Mouse (Mus musculus): ENCODE data around the gene Rps6ka5. TPM values are rescaled to one million over a fixed set of nuclear protein-coding genes. Genes with fewer than 3 reads are reported as not detected.
A peak's percentile ranks its signal among the peaks of the same experiment; 100 is the strongest.

Gene Rps6ka5
- polyA plus RNA-seq, 1 experiment: 1.1 TPM

DNA sequence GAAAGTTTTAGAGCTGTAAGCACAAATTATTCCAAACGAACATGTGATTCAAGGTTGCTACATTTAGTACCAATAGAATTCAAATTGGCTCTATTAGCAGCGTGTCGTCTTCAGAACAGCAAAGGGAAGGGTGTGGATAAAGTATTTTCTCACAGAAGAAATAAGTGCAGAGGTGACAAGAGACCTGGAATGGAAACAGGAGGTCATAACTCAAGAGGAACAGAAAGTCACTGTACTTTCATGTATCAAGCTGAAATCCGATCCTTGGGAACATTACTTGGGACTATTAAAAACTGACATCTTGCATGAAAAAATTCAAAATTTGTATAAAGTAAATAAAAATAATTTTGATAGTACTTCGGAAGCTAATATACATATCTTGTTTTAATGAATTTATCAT lies 36.3 kb downstream of the Rps6ka5 start:
- Histone ChIP-seq H3K27ac (ENCODE audit: insufficient read depth, low read depth, low read length) (no peak overlapping the region), H3K36me3 (ENCODE audit: control insufficient read depth, insufficient read depth, low read length) (no peaks in the 10 kb centered on the region), H3K4me3 (ENCODE audit: insufficient read depth, low read depth, low read length) (no peak overlapping the region), H3K27me3 (replicated peaks; ENCODE audit: control insufficient read depth, insufficient read depth, low read length) (no peaks in the 10 kb centered on the region), H3K4me1 (ENCODE audit: control insufficient read depth, insufficient read depth, low read length) (no peaks in the 10 kb centered on the region; the same call in 1 of the 2 replicates)
- DNase-seq: peak; percentile 11
- 52% methylated on average over 5 of the region's 5 CpGs for WGBS
- no peak for TF ChIP-seq CTCF (conservative IDR thresholded peaks at IDR 0.05; ENCODE audit: insufficient read depth, insufficient read length, low read depth, low read length)
- TF ChIP-seq POLR2A (IDR thresholded peaks at IDR 0.05; ENCODE audit: low read depth, low read length): no peak

DNA sequence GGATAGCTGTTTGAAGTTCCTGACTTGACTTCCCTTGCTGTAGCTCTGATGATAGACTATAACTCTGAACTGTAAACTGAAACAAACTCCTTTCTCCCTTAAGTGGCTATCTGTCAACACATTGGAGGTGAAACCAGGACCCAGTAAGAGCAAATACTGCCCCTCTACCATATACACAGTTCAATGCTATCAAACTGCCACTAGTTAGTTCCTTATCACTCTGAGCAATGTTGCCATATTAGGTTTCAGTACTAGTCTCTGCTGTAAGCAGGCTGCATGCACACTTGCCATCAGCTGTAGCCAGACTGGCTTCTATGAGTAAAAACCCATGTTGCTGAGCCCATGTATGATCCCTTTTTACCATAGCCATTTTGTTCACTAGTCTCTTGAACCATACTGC lies 38.6 kb downstream of the Rps6ka5 start:
- Histone ChIP-seq H3K4me1 (ENCODE audit: control insufficient read depth, insufficient read depth, low read length) (no peaks in the 10 kb centered on the region), H3K27ac (ENCODE audit: insufficient read depth, low read depth, low read length) (no peak overlapping the region), H3K36me3 (ENCODE audit: control insufficient read depth, insufficient read depth, low read length) (no peaks in the 10 kb centered on the region), H3K4me3 (ENCODE audit: insufficient read depth, low read depth, low read length) (no peak overlapping the region), H3K27me3 (replicated peaks; ENCODE audit: control insufficient read depth, insufficient read depth, low read length) (no peaks in the 10 kb centered on the region)
- DNase-seq: no peak
- no peak for TF ChIP-seq POLR2A (IDR thresholded peaks at IDR 0.05; ENCODE audit: low read depth, low read length)
- TF ChIP-seq CTCF (conservative IDR thresholded peaks at IDR 0.05; ENCODE audit: insufficient read depth, insufficient read length, low read depth, low read length): no peak

- 73% methylated on average over 2 of the region's 2 CpGs for WGBS
- no peak for TF ChIP-seq POLR2A (IDR thresholded peaks at IDR 0.05; ENCODE audit: low read depth, low read length)
- TF ChIP-seq CTCF (conservative IDR thresholded peaks at IDR 0.05; ENCODE audit: insufficient read depth, insufficient read length, low read depth, low read length): no peak
- Histone ChIP-seq H3K4me3 (ENCODE audit: insufficient read depth, low read depth, low read length) (no peak overlapping the region), H3K27ac (ENCODE audit: insufficient read depth, low read depth, low read length) (no peak overlapping the region), H3K36me3 (ENCODE audit: control insufficient read depth, insufficient read depth, low read length) (no peaks in the 10 kb centered on the region), H3K4me1 (ENCODE audit: control insufficient read depth, insufficient read depth, low read length) (no peaks in the 10 kb centered on the region), H3K27me3 (replicated peaks; ENCODE audit: control insufficient read depth, insufficient read depth, low read length) (no peaks in the 10 kb centered on the region)
- DNase-seq: no peak
Observed at GRCm38 (mm10) chr12:100687001-100687400, 39.8 kb downstream of the Rps6ka5 start.

DNA sequence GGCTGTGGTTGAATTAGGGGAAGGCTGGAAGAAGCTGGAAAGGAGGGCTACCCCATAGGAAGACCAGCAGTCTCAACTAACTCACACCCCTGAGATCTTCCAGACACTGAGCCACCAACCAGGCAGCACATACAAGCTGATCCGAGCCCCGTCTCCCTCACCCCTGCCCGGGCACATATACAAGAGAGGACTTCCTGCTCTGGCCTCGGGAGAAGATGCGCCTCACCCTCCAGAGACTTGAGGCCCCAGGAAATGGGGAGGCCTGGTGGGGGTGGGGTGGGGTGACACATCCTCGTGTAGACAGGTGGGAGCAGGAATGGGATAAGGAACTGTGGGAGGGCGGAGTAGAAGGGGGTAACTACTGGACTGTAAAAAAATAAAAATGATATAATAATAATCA lies 45.0 kb downstream of the Rps6ka5 start:
- Histone ChIP-seq H3K4me3 (ENCODE audit: insufficient read depth, low read depth, low read length) (no peak overlapping the region), H3K4me1 (ENCODE audit: control insufficient read depth, insufficient read depth, low read length) (no peaks in the 10 kb centered on the region), H3K27me3 (replicated peaks; ENCODE audit: control insufficient read depth, insufficient read depth, low read length) (no peaks in the 10 kb centered on the region), H3K27ac (ENCODE audit: insufficient read depth, low read depth, low read length) (no peak overlapping the region), H3K36me3 (ENCODE audit: control insufficient read depth, insufficient read depth, low read length) (no peaks in the 10 kb centered on the region)
- no peak for DNase-seq
- TF ChIP-seq CTCF (conservative IDR thresholded peaks at IDR 0.05; ENCODE audit: insufficient read depth, insufficient read length, low read depth, low read length) (no peak), POLR2A (IDR thresholded peaks at IDR 0.05; ENCODE audit: low read depth, low read length) (no peak)
- 86% methylated on average over 7 of the region's 7 CpGs for WGBS

GRCm38 (mm10) chr12:100681241-100681640 lies 45.5 kb downstream of the Rps6ka5 start:
- 53% methylated on average over 1 of the region's 1 CpGs for WGBS
- TF ChIP-seq POLR2A (IDR thresholded peaks at IDR 0.05; ENCODE audit: low read depth, low read length): no peak
- TF ChIP-seq CTCF (conservative IDR thresholded peaks at IDR 0.05; ENCODE audit: insufficient read depth, insufficient read length, low read depth, low read length): no peak
- no peaks in the 10 kb centered on the region for H3K4me1 ChIP-seq (ENCODE audit: control insufficient read depth, insufficient read depth, low read length)
- DNase-seq: no peak
- no peak overlapping the region for H3K4me3 ChIP-seq (ENCODE audit: insufficient read depth, low read depth, low read length)
- no peaks in the 10 kb centered on the region for H3K27me3 ChIP-seq (replicated peaks; ENCODE audit: control insufficient read depth, insufficient read depth, low read length)
- no peak overlapping the region for H3K27ac ChIP-seq (ENCODE audit: insufficient read depth, low read depth, low read length)
- no peaks in the 10 kb centered on the region for H3K36me3 ChIP-seq (ENCODE audit: control insufficient read depth, insufficient read depth, low read length)

DNA sequence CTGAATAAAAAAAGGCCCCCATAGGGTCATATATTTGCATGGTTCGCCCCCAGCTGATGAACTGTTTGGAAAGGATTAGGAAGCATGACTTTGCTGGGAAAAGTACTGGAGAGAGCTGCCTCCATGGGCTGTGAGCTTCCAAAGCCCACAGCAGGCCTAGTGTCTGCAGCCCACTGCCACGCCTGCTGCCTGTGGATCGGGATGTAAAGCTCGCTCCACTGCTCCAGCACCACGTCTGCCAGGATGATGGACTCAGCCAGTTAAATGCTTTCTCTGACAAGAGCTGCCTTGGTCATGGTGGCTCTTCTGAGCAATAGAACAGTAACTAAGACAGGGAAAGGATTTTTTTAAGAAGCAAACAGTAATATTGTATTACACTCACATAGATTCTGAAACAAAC lies 46.1 kb downstream of the Rps6ka5 start:
- H3K36me3 ChIP-seq (ENCODE audit: control insufficient read depth, insufficient read depth, low read length): no peaks in the 10 kb centered on the region
- TF ChIP-seq POLR2A (IDR thresholded peaks at IDR 0.05; ENCODE audit: low read depth, low read length): no peak
- TF ChIP-seq CTCF (conservative IDR thresholded peaks at IDR 0.05; ENCODE audit: insufficient read depth, insufficient read length, low read depth, low read length): no peak
- no peak overlapping the region for H3K4me3 ChIP-seq (ENCODE audit: insufficient read depth, low read depth, low read length)
- no peaks in the 10 kb centered on the region for H3K27me3 ChIP-seq (replicated peaks; ENCODE audit: control insufficient read depth, insufficient read depth, low read length)
- no peaks in the 10 kb centered on the region for H3K4me1 ChIP-seq (ENCODE audit: control insufficient read depth, insufficient read depth, low read length)
- no peak for DNase-seq
- WGBS: 86% methylated on average over 5 of the region's 5 CpGs
- H3K27ac ChIP-seq (ENCODE audit: insufficient read depth, low read depth, low read length): no peak overlapping the region

DNA sequence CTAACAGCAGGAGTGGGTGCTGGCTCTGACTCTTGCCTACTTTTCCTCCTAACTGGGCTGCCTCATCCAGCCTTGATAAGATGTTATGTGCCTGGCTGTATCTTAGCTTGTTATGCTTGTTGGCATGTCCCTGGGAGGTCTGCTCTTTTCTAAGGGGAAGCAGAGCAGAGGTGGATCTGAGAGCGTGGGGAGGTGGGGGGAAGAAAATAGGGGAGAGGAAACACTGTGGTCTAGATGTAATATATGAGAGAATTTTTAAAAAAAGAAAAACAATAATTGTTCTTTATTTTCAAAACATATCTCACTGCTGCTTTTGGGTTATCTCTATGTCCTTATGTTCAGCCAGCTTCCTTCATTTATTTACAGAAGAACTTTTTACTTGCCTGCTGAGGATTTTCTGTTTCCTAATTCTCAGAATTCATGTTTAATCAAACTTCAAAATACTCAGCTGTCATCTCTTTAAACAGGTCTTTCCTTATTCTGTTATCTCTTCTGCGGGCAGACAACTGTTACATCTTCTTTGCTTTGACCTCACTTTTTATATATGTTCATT lies 56.1 kb downstream of the Rps6ka5 start:
- no peak overlapping the region for H3K27ac ChIP-seq (ENCODE audit: insufficient read depth, low read depth, low read length)
- 93% methylated on average over 2 of the region's 2 CpGs for WGBS
- no peak for TF ChIP-seq CTCF (conservative IDR thresholded peaks at IDR 0.05; ENCODE audit: insufficient read depth, insufficient read length, low read depth, low read length)
- TF ChIP-seq POLR2A (IDR thresholded peaks at IDR 0.05; ENCODE audit: low read depth, low read length): no peak
- H3K27me3 ChIP-seq (replicated peaks; ENCODE audit: control insufficient read depth, insufficient read depth, low read length): no peaks in the 10 kb centered on the region
- H3K4me1 ChIP-seq (ENCODE audit: control insufficient read depth, insufficient read depth, low read length): no peaks in the 10 kb centered on the region
- no peaks in the 10 kb centered on the region for H3K36me3 ChIP-seq (ENCODE audit: control insufficient read depth, insufficient read depth, low read length)
- DNase-seq: no peak
- no peak overlapping the region for H3K4me3 ChIP-seq (ENCODE audit: insufficient read depth, low read depth, low read length)

Measured in kidney, adult 2 months (tissue).